Mouse (Mus musculus) monocyte, adult 59 days (primary cell): Measurements from ENCODE around the gene H2-Q6. TPM values are rescaled to one million over a fixed set of nuclear protein-coding genes. Genes with fewer than 3 reads are reported as not detected.

ENCODE experiments used
- total RNA-seq, 2 experiments: library from RNA; stranded (reverse); gene quantifications; one replicate each; pipeline ENCODE4 v1.2.4; 2023

The H2-Q6 gene
- 10 to 100 TPM; 75.0 to 75.5 TPM for total RNA-seq

DNA sequence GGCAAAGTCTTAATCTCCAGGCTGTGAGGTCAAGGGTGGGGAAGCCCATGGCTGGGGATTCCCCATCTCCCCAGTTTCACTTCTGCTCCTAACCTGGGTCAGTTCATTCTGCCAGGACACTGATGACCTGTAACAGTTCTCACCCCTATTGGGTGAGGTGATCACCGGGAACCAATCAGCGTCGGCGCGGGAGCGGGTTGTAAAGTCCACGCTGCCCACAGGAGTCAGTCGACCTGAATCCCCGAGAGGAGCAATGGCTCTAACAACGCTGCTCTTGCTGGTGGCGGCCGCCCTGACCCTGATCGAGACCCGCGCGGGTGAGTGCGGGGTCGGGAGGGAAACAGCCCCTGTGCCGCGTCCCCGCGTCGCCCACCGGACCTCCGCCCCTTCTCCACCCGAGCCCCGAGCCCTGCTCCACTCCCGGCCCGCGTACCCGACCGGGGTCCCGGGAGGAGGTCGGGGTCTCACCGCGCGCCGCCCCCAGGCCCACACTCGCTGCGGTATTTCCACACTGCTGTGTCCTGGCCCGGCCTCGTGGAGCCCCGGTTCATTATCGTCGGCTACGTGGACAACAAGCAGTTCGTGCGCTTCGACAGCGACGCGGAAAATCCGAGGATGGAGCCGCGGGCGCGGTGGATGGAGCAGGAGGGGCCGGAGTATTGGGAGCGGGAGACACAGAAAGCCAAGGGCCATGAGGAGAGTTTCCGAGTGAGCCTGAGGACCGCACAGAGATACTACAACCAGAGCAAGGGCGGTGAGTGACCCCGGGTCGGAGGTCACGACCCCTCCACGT is at the start of gene H2-Q6:
Gene H2-Q6, plus strand, starts transcription at position 227 of the 793 bp plus-strand sequence.

GRCm38 (mm10) chr17:35379369-35379728 is 45.3 kb upstream of the H2-Q6 start, which contains the start of gene H2-Q4:
TSS of gene H2-Q4 (plus strand) at chr17:35379617.

DNA sequence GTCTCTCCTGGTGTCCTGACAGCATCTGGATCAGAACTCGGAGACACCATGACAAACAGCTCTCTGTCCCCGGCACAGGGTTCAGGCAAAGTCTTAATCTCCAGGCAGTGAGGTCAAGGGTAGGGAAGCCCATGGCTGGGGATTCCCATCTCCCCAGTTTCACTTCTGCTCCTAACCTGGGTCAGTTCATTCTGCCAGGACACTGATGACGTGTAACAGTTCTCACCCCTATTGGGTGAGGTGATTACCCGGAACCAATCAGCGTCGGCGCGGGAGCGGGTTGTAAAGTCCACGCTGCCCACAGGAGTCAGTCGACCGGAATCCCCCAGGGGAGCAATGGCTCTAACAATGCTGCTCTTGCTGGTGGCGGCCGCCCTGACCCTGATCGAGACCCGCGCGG is 14.2 kb downstream of the H2-Q6 start, which contains the start of gene H2-Q7:
Gene H2-Q7, plus strand, starts transcription at position 271 of the 400 bp plus-strand sequence.

GRCm38 (mm10) chr17:35469842-35470751 is 45.4 kb downstream of the H2-Q6 start, which contains the start of gene H2-Q10:
TSS of gene H2-Q10 (plus strand) at chr17:35470089.

Other genes starting within 250 kb of the H2-Q6 start
- gene Aif1, start 248.8 kb upstream of the H2-Q6 start, total RNA-seq: 100 to 1,000 TPM; 172 to 206 TPM
- 100 to 1,000 TPM; 935 to 974 TPM for gene Lst1, start 236.4 kb upstream of the H2-Q6 start, total RNA-seq
- gene Ltb, start 230.4 kb upstream of the H2-Q6 start, total RNA-seq: 10 to 100 TPM; 72.7 to 86.4 TPM
- 10 to 100 TPM; 57.3 to 92.8 TPM for gene Tnf, start 222.8 kb upstream of the H2-Q6 start, total RNA-seq
- gene Lta, start 219.5 kb upstream of the H2-Q6 start, total RNA-seq: not detected
- gene Gm16181, start 204.0 kb upstream of the H2-Q6 start, total RNA-seq: 1 to 10 TPM in 1 of 2 experiments, not detected in 1; 1.3 TPM
- 1 to 10 TPM; 1.8 to 4.2 TPM for gene Atp6v1g2, start 191.2 kb upstream of the H2-Q6 start, total RNA-seq
- gene Nfkbil1, start 189.1 kb upstream of the H2-Q6 start, total RNA-seq: 10 to 100 TPM; 13.1 to 13.4 TPM
- 100 to 1,000 TPM; 243 to 247 TPM for gene Ddx39b, start 183.1 kb upstream of the H2-Q6 start, total RNA-seq
- 1,000 to 10,000 TPM; 2,563 to 2,615 TPM for gene H2-D1, start 162.1 kb upstream of the H2-Q6 start, total RNA-seq
- gene H2-Q1, start 104.4 kb upstream of the H2-Q6 start, total RNA-seq: 10 to 100 TPM; 10.2 to 13.7 TPM
- 10 to 100 TPM; 11.6 to 12.7 TPM for gene H2-Q2, start 82.6 kb upstream of the H2-Q6 start, total RNA-seq
- 100 to 1,000 TPM; 176 to 190 TPM for gene H2-Q4, start 45.2 kb upstream of the H2-Q6 start, total RNA-seq
- gene H2-Q7, start 14.3 kb downstream of the H2-Q6 start, total RNA-seq: 10 to 100 TPM; 83.8 to 92.9 TPM
- 10 to 100 TPM; 48.7 to 55.0 TPM for gene H2-Q10, start 45.2 kb downstream of the H2-Q6 start, total RNA-seq
- under 1 TPM; 0.79 to 0.97 TPM for gene Pou5f1, start 81.2 kb downstream of the H2-Q6 start, total RNA-seq
- 1 to 10 TPM; 5.3 to 6.3 TPM for gene Tcf19, start 92.0 kb downstream of the H2-Q6 start, total RNA-seq
- 1 to 10 TPM; 5.1 to 6.4 TPM for gene Cchcr1, start 92.2 kb downstream of the H2-Q6 start, total RNA-seq
- gene Psors1c2, start 108.4 kb downstream of the H2-Q6 start, total RNA-seq: not detected
- gene Cdsn, start 127.3 kb downstream of the H2-Q6 start, total RNA-seq: not detected
- gene 2300002M23Rik, start 142.6 kb downstream of the H2-Q6 start, total RNA-seq: not detected
- not detected for gene Sfta2, start 176.7 kb downstream of the H2-Q6 start, total RNA-seq
- not detected for gene Gm9573, start 201.8 kb downstream of the H2-Q6 start, total RNA-seq
- gene Mucl3, start 218.8 kb downstream of the H2-Q6 start, total RNA-seq: not detected
- 10 to 100 TPM; 11.7 to 20.4 TPM for gene Vars2, start 242.7 kb downstream of the H2-Q6 start, total RNA-seq
- 10 to 100 TPM; 13.5 to 15.9 TPM for gene Gtf2h4, start 248.9 kb downstream of the H2-Q6 start, total RNA-seq